Mouse (Mus musculus) forebrain, embryonic 11.5 days (tissue): ENCODE measurements around the gene Cnot10. TPM values are rescaled to one million over a fixed set of nuclear protein-coding genes. Genes with fewer than 3 reads are reported as not detected.

ENCODE experiments used
- ATAC-seq: fragments of 200-750 bp; cut with Nextera tagmentation; replicated peaks from 2 replicates; pipeline ENCODE4 v1.8.0; 2017; ENCODE audit warnings: moderate TSS enrichment; ENCODE audit not compliant: low FRiP score
- DNase-seq: peaks from one replicate; pipeline ENCODE4 v3.0.0-alpha.2; 2017; ENCODE audit warnings: low spot score
- H3K27ac ChIP-seq: fragments of 300-500 bp; sonication (generic); 2 replicates; pipeline ENCODE4 v1.5.1; 2014; ENCODE audit warnings: low read depth, low read length
- H3K27me3 ChIP-seq: fragments of 300-500 bp; sonication (generic); 2 replicates; pipeline ENCODE4 v1.6.1; 2014; ENCODE audit warnings: mild to moderate bottlenecking, low read length, mixed read lengths; ENCODE audit not compliant: control insufficient read depth, insufficient read depth
- H3K36me3 ChIP-seq: fragments of 300-500 bp; sonication (generic); 2 replicates; pipeline ENCODE4 v1.6.1; 2014; ENCODE audit warnings: mild to moderate bottlenecking, low read length, moderate library complexity, mixed read lengths; ENCODE audit not compliant: control insufficient read depth, insufficient read depth
- H3K4me1 ChIP-seq: fragments of 300-500 bp; sonication (generic); replicated peaks from 2 replicates; pipeline ENCODE4 v1.6.1; 2014; ENCODE audit warnings: low read length, mixed read lengths; ENCODE audit not compliant: control insufficient read depth, insufficient read depth
- H3K4me2 ChIP-seq: fragments of 300-500 bp; sonication (generic); 2 replicates; pipeline ENCODE4 v1.6.1; 2014; ENCODE audit warnings: low read depth, mild to moderate bottlenecking, low read length, moderate library complexity, mixed read lengths; ENCODE audit not compliant: severe bottlenecking
- H3K4me3 ChIP-seq: fragments of 300-500 bp; sonication (generic); 2 replicates; pipeline ENCODE4 v1.5.1; 2014; ENCODE audit warnings: low read depth, low read length
- H3K9ac ChIP-seq: fragments of 300-500 bp; sonication (generic); 2 replicates; pipeline ENCODE4 v1.6.1; 2014; ENCODE audit warnings: low read length
- H3K9me3 ChIP-seq: fragments of 300-500 bp; sonication (generic); 2 replicates; pipeline ENCODE4 v1.6.1; 2016; ENCODE audit warnings: low read length, mixed read lengths; ENCODE audit not compliant: control insufficient read depth
- WGBS: fragments of 180-500 bp; shearing (Covaris S2); extraction: QIAGEN DNeasy Blood & Tissue Kit; methylation state at CpG from one replicate; pipeline ENCODE4 v1.1.7; 2014; 5-methylcytosine and 5-hydroxymethylcytosine counted together
- polyA plus RNA-seq: library from polyadenylated mRNA; unstranded; fragments of >200 nt; fragmentation: Nextera tagmentation; extraction: Ambion mirVana; gene quantifications from 2 replicates; pipeline ENCODE4 v1.2.1, GENCODE M21; 2014

Gene Cnot10
- polyA plus RNA-seq, 1 experiment from 2014 or later = 76.0 TPM

DNA sequence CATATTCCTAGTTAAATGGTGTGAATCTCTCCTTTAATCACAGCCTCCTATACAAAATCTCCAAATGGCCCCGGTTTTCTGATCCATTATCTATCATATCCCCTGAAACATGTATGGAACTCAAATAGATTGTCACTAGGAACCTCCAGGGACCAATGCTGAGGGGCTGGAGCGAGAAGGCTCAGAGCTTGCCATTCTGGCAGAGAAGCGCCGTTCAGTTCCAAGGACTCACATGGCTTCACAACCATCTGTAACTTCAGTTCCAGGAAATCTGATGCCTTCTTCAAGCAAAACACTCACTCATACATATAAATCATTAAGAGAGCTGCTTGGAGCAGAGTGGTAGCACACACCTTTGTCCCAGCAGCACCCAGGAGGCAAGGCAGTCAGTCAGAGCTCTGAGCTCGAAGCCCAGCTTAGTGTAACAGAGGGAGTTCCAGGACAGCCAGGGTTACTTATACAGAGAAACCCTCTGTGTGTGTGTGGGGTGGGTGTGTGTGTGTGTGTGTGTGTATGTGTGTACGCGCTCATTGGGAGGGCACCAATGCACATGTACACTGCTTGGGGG is 100.9 kb downstream of the Cnot10 start:
- H3K27ac ChIP-seq = no peak overlapping the region
- 82% methylated on average over 7 of the region's 7 CpGs for WGBS
- H3K9me3 ChIP-seq = no peaks in the 10 kb centered on the region
- H3K4me2 ChIP-seq = no peak overlapping the region
- ATAC-seq = no peak
- H3K4me1 ChIP-seq = peaks cover 11% of the 10 kb centered on the region
- H3K9ac ChIP-seq = no peak overlapping the region
- no peak overlapping the region for H3K4me3 ChIP-seq
- DNase-seq = no peak
- H3K36me3 ChIP-seq = no peaks in the 10 kb centered on the region; the same call in 1 of the 2 replicates
- no peaks in the 10 kb centered on the region for H3K27me3 ChIP-seq

DNA sequence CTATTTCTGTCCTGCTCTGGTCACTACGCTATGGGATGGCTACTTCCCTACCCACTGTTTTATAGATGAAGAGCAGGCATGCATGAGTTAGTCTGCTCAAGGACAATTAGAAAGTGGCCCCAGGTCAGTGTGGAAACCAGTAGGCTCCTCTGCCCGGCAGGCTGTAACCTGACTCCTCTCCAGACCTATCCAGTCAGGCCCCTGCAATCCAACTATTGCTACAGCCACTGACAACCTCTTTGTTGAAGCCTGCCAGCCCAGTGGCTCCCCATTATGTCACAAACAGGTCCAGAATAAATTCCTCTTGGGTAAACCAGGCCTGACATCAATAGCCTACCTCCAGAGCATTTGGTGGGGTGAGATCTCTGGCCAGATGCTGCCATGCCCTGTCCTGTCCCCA is 103.4 kb downstream of the Cnot10 start:
- Histone ChIP-seq H3K4me3 (no peak overlapping the region), H3K4me2 (no peak overlapping the region), H3K4me1 (peaks cover 11% of the 10 kb centered on the region), H3K27me3 (no peaks in the 10 kb centered on the region), H3K27ac (peak overlapping the region; percentile 66; the same call in 1 of the 2 replicates), H3K9me3 (no peaks in the 10 kb centered on the region), H3K9ac (peak overlapping the region; percentile 29), H3K36me3 (no peaks in the 10 kb centered on the region; the same call in 1 of the 2 replicates)
- DNase-seq = no peak
- peak; percentile 76 for ATAC-seq
- 5% methylated on average over 2 of the region's 2 CpGs for WGBS

Other genes starting within 250 kb of the Cnot10 start
- 35.6 and 44.4 TPM in 2 replicates for gene Crtap, start 249.5 kb downstream of the Cnot10 start, polyA plus RNA-seq
- 20.3 and 21.6 TPM in 2 replicates for gene Glb1, start 239.1 kb downstream of the Cnot10 start, polyA plus RNA-seq
- 5.3 and 6.4 TPM in 2 replicates for gene Tmppe, start 239.1 kb downstream of the Cnot10 start, polyA plus RNA-seq
- gene Ccr4, start 135.3 kb downstream of the Cnot10 start, polyA plus RNA-seq = not detected in 2 replicates
- not detected in 2 replicates for gene C130032M10Rik, start 124.5 kb downstream of the Cnot10 start, polyA plus RNA-seq
- 1.5 and 1.6 TPM in 2 replicates for gene Trim71, start 75.8 kb downstream of the Cnot10 start, polyA plus RNA-seq
- 76.1 and 84.0 TPM in 2 replicates for gene Dync1li1, start 48.6 kb upstream of the Cnot10 start, polyA plus RNA-seq
- gene Cmtm6, start 90.9 kb upstream of the Cnot10 start, polyA plus RNA-seq = 26.9 and 27.2 TPM in 2 replicates
- 50.6 and 63.5 TPM in 2 replicates for gene Cmtm7, start 141.7 kb upstream of the Cnot10 start, polyA plus RNA-seq
- gene Cmtm8, start 204.0 kb upstream of the Cnot10 start, polyA plus RNA-seq = 19.1 and 21.2 TPM in 2 replicates